ENCODE assay signal across 13 mouse cellular contexts in the genomic region with DNA sequence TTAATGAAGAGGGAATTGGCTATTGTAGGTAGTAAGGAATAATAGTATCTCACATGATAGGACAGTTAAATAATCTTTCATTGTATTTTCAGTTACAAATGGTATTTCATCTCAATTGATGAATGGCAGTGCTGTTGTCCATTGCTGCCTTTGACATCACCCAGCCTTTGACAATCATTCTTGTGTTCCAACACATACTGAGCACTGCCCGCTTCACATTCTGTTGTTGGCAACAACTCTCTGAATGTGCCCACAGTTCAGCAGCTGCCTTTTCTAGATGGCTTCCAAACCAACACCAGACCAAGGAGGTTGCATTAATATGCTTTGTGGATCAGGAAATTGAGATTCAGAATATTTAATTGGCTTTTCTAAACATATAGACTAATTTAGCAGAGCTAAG.
DNase-seq lines count a peak whose midpoint lies in the region.
"Had no signal": no experiment of that assay in that cellular context is flagged by ENCODE, and none has a peak within 500 bp of the region (broad histone marks: within the 10 kb centered on the region; RNA-seq: fewer than 3 reads in every experiment).

No protein-coding gene starts in this region.

- intact Hi-C loops in heart, postnatal 14 days (cut with DNase I) = no loop called here

- DNase-seq in cerebellum, adult 9-11 months = peak; percentile 22
- no peak for DNase-seq in cerebellum, adult 8-10 months
- DNase-seq in layer of hippocampus, adult 11-12 months (ENCODE audit: low spot score) = peak; percentile 65
- no peak for DNase-seq in layer of hippocampus, postnatal 10 days (ENCODE audit: low spot score in 2 of 2)
- peak; percentile 23 for DNase-seq in right cerebral cortex, adult 18-20 months
- no peak for DNase-seq in right cerebral cortex, postnatal 4 days
- no peak for DNase-seq in heart, postnatal 14 days
- DNase-seq: adrenal gland, postnatal 25 days; gastrocnemius, postnatal 14 days; kidney, adult 18-20 months; kidney, postnatal 25 days; thymus, adult 2 months; thymus, postnatal 36 days had no signal

Comparison
In these comparisons a context has a peak if more than half of its experiments do, and no peak if none do; other contexts are left out.
1. DNase-seq: peak in cerebellum, adult 9-11 months (single experiment), layer of hippocampus, adult 11-12 months (single experiment) and right cerebral cortex, adult 18-20 months (single experiment); none in cerebellum, adult 8-10 months (single experiment), layer of hippocampus, postnatal 10 days (0 of 2), right cerebral cortex, postnatal 4 days (single experiment) and heart, postnatal 14 days (0 of 2).